Mouse (Mus musculus): Measurements from ENCODE around the gene Rpl23.

DNA sequence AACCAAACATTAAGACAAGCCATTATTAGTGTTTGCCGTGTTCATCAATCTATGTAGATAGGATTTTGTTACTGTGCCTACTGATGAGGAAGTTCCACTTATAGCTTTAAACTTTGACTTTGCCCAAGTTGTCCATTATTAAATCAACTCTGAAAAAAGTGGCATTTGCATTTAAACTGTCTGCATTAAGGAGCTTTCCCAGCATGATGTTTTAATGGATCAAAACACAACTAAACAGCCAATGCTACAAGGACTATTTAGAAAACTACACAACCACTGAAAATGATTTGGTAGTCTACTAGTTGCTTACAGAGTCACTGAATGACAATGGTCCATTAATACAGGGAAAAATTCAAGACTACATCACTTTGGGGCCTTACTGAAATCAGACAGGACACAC, 3.3 kb downstream of the Rpl23 start:
- TF ChIP-seq GATA1 (IDR thresholded peaks at IDR 0.05; ENCODE audit: low read depth, low read length) (no peak), CTCF (IDR thresholded peaks at IDR 0.05 in 2 of 3, conservative IDR thresholded peaks at IDR 0.05 in 1 of 3; ENCODE audit: control insufficient read depth in 1 of 3, insufficient read depth in 1 of 3, low read depth in 2 of 3, low read length in 3 of 3, poor library complexity in 1 of 3, severe bottlenecking in 1 of 3) (no peak), RCOR1 (IDR thresholded peaks at IDR 0.05; ENCODE audit: low read depth, low read length) (no peak), EP300 (IDR thresholded peaks at IDR 0.05; ENCODE audit: low read depth in 1 of 2, low read length in 2 of 2) (no peak), HCFC1 (IDR thresholded peaks at IDR 0.05; ENCODE audit: low read depth, low read length) (no peak), POLR2A (IDR thresholded peaks at IDR 0.05; ENCODE audit: control insufficient read depth in 1 of 2, insufficient read depth in 1 of 2, low read depth in 1 of 2, low read length in 2 of 2, poor library complexity in 1 of 2) (0 out of 4 replicates have a peak, but pooled peaks of 1 of the 2 experiments have one; percentile 32), E2F4 (IDR thresholded peaks at IDR 0.05; ENCODE audit: borderline replicate concordance, low read depth, low read length) (no peak), ZKSCAN1 (IDR thresholded peaks at IDR 0.05; ENCODE audit: low read depth, low read length) (no peak), ZNF384 (IDR thresholded peaks at IDR 0.05; ENCODE audit: low read depth, low read length) (no peak)

All from MEL (cell line).